Mouse (Mus musculus) cerebellum, adult (tissue): ENCODE results near the gene Glb1l.

Experiments used
- ATAC-seq: cut with Nextera tagmentation; 2 replicates; pipeline ENCODE4 v1.9.2; 2017; ENCODE audit warnings: mild to moderate bottlenecking, moderate library complexity, mixed read lengths; ENCODE audit not compliant: insufficient number of reproducible peaks, low FRiP score, low TSS enrichment

Gene Glb1l

GRCm38 (mm10) chr1:75158990-75159389 lies 51.6 kb downstream of the Glb1l start:
- no peak for ATAC-seq

- no peak for ATAC-seq
Observed at GRCm38 (mm10) chr1:75155837-75156236, 54.8 kb downstream of the Glb1l start.

- no peak for ATAC-seq
Observed at GRCm38 (mm10) chr1:75148727-75149126, 61.9 kb downstream of the Glb1l start.
